Mouse (Mus musculus) ovary, postnatal 36 days (tissue): ENCODE results near the gene Fancc.

Source experiments
- DNase-seq: peaks from one replicate; pipeline ENCODE4 v3.0.0; 2022; ENCODE audit warnings: low spot score, mixed read lengths

Gene Fancc

DNA sequence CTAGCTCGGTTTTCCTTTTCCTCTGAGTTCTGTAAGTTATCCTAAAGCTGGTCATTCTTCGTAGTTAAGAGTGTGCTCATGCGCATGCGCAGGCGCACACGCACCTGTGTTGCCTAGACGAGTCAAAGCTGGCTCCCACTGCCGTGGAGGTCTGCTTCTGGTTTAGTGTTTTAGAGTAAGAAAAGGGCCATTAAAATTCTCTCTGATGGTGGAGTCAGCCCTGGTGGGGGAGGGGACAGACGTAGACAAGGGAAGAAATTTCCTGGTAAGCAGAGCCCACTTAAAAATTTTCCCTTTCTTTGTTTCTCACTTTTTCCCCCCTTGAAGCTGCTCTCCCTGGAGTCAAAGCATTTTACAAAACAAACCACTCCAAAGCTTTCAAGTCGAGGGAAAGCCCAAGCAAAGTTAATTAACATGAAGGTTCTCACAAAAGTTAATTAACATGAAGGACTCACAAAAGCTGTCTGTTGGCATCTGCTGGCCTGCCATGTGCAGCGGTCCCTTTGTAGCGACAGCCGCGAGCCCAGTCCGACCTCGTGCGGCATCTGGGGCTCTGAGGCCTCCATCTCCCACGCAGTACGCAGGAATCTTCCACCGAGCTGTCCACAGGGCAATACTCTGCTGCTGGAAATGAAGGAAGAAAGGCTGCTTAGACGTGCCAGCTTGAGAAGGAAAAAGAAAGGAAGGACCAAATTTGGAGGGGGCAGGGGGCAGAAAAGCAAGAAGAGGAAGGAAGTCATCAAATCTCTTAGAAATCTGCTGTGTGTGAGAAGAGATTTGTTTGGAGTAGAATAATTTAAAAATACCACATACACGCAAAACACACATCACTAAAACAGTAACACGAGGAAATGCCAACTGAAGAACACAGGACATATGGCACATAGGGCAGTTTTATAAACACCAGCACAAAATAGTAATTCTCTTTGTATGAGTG, at the start of gene Fancc:
Gene Fancc, minus strand, starts transcription at position 633 of the 937 bp plus-strand sequence.
- no peak for DNase-seq

DNA sequence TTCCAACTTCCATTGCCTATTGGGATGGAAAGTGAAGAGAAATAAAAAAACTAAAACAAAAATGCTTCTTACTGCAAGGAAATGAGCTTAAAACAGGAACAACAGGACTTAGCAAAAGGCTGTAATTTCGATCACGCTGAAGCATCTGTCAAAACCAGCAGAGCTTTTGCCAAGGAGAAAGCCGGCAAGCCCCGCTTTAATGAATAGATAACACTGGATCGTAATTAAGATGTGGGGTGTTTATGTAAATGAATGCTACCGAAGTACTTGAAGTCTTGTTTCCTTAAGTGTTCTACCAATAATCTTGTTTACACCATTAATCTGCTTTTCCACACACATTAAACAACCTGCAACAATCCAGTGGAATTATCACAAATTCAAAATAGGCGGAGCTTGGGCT, 48.2 kb upstream of the Fancc start:
- no peak for DNase-seq

DNA sequence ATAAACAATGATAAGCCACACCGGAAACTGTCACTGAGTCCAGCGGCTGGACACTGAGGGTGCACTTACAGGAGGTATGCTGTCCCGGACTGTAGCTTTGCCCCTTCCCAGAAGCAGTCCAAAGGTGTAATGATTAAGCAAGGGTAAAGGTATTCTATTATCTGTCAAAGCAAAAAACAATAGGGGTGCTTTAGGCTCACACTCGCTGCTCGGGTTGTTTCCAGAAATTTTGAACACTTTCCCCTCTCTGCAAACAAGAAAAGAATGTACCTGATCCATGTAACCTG, 47.8 kb upstream of the Fancc start:
- DNase-seq, result no peak

DNA sequence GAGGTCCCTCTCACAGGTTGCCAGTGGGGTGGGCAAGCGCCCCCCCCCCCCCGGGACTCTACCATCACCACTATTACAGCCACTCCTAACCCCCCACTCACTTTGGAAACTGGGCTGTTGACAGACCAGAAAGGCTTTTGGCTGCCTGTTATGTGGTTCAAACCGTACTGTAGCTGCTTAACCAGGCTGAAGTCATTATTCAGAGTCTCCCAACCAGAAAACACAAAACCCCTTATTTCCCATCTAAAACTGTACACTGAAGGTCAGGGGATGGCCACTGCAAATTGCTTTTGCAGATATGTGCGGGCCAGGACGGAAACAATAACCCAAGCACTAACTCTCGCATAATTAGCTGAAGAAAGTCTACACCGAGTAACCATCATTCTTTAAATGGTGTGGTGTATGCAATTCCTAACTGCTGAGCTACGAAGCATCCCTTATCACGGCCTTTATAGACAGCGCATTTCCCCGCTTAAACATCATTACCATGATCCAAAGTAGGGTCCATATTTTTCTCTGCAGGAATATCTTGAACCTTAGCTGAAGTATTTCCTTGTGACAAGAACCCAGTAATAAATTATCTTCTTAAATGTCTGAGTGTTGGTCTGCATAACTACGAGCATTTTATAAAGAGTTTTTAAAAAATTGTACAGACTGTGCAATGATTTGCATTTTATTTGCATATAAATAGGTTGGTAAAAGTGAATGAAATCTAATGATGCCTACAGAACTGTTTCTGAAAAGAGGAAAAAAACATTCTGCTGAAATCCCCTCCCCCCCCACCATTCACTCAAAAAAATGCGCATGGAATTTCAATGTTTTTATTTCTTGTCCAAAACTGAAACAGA, 47.3 kb upstream of the Fancc start:
- DNase-seq, result no peak

DNA sequence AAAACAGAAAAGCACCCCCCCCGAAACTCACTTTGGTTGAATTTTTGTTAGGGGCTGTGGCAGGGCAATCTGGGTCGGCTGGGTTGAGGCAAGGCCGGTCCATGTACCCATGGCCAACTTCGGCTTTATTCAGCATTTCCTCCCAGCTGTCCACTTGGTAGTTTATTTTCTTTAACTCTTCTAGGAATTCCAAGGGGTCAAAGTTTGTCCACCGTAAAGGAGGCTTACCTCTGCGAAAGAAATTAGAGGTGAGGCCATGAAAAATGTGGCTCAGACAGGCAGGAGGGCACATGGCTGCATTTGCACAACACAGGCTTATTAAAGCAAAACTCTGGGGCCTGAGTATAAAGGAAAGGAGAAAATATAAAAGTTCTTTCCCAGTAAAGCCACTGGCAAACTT, 46.4 kb upstream of the Fancc start:
- no peak for DNase-seq

DNA sequence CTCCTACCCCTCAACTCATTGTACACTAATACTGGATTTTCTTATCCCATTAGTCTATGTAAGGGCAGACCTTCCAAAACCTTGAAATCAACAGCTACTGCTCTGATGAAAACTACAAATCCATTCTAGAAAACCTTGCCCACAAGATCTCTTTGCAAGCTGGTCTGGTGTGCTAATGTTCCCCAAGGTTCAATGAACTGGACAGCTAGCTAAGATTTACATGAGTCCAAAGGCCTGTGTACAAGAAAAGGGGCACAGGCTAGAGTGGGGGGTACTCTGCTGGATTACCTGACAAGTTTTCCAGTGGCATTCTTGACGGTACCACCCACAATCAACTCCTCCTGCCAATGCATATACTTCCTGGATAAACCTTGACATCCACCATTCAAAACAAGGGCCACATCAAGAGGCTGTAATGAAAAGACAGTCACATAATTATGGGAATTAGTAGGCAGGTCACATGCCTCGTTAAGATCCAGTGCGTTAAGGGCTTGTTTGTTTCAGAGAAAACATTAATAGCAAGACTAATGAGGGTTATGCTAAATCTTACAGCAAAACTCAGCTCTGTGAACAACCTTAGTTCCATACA, 45.8 kb upstream of the Fancc start:
- DNase-seq, result no peak

DNA sequence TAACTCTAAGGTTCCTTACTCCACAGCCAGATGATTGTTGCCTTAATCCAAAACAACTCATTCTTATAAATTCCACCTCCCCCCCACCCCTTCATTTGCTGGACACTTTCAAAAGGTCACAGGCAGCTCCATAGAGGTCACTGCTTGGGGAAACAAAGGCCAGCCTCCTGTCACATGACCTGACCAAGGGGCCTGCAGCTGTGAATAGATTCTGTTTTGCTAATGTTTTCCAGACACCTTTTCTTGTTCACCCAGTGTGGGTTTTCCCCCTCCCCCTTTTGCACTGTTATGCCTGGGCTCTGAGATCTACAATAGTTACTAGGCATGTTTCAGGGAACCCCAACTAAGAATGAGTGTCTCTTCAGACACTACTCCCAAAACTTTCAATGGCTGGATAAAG, 44.4 kb upstream of the Fancc start:
- DNase-seq, result no peak

DNA sequence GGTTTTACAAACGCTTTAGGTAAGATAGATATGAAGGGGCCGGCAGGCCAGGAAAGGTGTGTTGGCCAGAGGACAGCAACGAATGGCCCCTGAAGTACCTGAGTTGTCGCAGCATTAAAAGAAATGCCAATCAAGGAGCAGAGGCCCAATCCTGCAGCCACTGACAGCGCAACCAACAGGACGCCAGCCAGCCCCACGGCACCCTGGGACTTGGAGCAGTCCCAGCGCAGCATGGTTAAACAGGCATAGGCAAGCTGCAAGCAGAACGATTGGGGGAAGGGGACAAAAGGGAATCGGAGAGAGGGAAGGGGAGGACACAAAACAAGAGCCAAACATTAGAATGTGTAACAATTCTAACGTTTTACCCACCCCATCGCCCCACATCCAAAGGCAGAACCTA, 43.5 kb upstream of the Fancc start:
- no peak for DNase-seq

DNA sequence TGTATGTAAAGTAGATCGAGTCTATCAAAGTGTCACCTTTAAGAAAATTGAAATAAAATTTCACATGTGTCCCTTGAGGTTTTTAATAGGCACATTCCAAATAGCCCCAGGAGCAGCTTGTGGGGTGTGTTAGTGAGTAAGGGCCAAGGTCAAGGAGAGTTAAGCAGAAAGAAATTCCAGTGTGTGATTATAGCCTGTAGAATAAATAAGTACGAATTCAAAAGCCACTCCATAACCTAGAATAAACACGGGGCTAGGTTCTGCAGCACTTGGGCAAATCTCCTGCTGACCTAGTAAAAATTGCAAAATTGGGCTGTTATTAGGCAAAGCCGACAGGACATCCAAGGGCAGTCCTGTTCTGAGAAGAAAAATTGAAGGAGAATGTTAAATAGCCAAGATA, 37.9 kb upstream of the Fancc start:
- DNase-seq, result no peak

DNA sequence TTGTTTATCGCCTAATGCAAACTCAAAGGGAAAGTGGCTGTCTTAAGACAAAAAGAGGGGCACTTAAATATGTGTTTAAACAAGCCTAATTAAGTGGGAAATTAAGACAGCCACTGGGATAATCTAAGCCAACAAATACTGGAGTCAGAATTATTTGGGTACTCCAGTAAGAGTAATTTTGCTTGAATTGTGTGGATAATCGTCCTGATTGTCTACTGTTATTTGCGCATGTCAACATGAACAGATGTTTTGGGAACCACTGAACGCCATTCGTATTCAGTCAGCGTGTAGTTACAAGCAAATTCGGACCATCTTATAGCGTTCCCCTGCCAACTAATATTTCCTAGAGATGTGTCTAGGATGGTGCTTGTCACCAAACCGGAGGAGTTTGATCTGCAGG, 33.8 kb upstream of the Fancc start:
- DNase-seq, result no peak

DNA sequence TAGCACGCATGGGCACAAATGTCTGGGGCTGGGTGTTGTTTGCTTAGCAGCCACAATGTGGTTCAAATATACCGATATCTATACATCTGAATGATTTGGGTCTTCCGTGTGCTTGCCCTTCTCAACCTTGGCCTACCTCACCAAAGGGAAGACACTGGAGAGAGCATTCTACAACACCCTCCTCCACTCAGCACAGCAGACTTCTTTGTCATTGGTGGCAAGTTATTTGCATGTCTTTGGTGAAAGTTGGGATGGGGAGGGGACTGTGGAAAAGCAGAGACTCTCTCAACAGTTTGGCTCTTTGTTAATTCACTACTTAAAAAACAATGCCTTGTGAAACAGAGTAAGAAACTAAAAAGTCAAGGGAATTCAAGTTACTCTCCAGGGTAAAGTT, 33.3 kb upstream of the Fancc start:
- DNase-seq, result no peak

DNA sequence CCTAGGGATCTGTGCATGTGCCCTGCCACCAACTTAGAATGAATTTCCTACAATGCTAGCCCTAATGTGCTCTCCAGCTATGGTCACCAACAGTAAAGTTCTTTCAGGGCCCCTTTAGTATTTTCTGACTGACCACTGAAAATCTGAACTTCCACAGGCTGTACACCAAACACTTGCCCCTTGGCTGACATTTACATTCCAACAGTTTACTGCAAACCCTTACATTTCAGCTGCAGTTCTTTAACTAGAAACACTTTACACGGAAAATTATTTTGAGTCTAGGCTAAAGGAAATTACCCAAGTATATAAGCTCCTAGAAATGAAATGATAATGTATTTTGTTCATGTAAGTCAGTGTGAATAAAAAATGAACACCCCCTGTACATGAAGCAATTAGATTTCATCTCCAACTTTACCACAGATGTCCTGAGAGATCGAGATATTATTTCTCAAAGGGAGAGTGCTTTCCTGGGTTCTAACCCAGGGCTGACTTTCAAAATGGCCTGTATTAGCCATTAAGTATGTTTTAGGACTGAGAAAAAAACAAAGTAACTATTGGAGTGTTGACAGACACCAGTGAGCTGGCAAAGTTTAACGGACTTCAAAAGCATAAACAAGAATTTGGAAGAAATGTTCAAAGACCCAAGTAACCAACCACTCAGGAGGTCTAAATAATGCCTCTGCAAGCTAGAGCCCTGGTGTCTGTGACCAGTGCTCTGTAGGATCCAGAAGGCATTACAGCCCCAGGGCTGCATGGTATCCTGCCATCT, 32.7 kb upstream of the Fancc start:
- no peak for DNase-seq

DNA sequence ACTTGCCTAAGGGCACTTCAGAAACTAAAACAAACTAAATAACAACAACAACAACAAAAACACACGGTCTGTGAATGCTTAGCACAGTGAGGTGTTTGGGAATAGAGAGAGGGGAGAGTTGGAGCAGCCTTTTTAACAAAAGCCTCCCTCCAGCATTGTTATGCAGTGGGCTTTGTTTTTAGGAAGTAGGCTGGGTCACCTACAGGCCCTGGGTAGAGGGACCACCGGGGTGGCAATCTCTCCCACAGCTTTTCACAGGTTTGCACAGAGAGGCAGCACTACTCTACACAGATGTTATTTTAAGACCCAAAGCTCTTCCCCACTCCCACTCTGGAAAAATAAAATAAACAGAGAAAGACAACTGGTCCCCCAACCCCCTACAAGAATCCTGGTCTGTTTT, 31.8 kb upstream of the Fancc start:
- DNase-seq, result no peak

DNA sequence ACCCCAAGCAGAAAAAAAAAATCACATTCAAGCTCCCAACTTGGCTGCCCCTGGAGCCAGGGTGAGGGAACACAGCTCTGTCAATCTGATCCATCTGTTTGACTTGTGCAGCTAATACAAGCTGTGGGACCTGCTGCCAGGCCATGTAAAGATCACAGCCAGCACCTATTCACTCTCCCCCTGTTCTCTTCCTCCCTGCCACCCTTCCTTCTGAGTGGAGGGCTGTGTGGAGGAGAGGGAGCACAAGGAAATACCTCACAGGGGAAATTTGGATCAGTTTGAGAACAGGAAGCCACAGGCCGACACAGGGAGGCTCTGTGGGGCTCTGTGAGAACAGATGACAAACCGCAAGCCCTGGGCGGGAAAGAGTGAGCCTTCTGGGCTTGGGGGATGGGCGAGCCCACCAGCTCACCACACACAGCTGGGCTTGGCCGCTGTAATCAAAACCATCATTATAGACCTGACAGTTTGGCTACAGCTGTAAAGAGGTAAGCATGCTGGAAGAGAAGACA, 31.1 kb upstream of the Fancc start:
- DNase-seq, result no peak

DNA sequence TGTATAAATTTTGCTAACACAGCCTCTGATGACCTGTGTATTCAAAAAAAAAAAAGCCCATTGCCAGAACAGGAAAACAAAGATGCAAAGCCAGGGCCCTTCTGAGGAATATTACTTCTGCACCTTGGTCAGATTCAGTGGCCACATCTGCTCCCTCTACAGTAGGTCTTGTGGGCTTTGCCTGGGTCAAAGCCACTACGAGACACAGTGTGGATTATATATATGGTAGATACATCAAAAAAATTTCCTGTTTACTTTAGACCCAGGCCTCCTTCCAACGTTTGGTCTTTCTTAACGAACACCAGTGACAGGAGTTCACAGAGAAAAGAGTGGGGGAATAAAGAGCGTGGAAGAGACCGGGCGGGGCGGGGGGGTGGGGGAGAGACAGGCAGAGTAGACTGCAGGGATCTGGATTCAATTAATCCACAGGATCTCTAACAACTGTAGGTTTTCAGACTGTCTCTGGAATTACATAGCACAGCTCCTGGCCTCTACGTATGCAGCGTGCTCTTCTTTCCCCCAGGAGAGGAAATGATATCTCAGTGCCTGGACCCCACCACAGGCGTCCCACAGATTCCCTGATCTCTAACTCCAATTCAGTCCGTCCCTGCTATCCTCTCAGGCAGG, 28.6 kb upstream of the Fancc start:
- no peak for DNase-seq

DNA sequence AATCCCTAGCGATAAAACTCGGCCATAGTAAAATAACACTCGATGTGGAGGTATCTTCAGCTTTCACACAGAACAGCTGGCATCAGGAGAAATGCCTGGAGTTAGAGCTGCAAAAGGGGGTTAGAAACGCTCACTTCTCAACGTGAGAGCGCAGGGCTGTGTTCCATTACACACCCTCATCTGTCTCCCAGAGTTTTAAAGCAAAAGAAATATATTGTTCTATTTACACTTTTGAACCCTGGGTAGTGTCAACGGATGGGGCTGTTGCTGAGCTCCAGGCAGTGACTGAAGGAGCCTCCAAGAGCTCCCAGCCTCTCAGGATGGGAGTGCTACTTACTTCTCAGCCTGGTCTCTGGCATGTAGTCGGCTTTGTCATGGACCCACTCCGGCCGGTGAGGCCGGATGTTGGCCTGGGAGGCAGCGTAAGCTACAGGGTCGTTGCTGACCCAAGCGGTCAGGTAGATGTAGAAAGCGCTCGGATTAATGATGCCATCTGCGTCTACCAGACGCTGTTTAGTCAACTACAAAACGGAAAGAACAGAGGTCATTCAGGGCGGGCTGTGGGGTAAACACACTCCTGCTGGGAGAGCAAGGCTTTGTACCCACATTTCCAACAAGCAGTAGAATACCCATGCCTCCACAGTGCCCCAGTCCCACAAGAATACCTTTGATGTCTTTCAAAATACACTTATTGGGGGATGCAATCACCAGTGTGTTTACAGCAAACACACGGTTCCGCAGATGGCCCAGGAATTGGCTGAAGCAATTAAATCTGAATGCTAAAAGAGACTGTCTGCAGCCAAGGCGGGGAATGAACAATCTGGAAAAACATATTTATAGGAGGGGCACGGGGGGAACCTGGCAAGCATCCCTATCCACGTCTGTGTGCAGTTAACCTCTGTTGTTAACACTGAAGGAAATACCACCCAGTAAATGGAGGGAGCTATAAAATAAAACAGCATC, 27.8 kb upstream of the Fancc start:
- no peak for DNase-seq

DNA sequence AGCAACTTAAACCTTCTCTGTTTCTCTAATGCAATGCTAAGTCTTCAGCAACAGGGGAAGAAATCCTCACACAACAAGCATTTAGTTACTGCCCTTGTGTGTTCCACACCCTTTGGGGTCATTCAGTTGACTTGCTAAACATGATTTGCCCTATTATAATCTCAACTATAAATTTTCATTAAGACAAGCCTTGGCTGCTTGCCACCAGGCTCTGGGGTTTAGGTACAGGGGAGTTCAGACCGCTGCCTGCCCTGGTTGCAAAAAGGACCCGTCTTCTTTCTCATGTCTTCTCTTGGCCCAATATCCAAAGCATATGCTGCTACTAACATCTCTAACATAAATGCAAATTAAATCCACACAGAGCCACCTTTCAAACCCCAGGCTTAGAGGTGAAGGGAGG, 27.0 kb upstream of the Fancc start:
- no peak for DNase-seq

DNA sequence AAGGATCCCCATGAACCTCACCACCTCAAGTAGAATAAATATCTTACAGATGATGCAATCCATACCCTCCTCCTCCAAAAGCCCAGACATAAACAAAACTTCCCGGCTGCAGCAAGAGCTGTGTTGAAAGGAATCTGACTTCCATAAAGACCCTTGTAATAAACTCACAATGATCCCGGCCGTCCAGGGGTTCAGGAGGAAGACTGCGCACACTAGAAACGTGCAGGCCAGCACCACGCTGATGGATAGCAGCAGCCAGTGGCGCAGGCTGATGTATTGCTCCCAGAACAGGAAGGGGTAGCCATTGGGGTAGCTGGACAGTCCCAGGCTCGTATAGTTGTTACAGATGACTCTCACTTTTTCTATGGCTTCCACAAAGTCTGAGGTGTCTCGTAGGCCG, 25.8 kb upstream of the Fancc start:
- DNase-seq, result no peak

DNA sequence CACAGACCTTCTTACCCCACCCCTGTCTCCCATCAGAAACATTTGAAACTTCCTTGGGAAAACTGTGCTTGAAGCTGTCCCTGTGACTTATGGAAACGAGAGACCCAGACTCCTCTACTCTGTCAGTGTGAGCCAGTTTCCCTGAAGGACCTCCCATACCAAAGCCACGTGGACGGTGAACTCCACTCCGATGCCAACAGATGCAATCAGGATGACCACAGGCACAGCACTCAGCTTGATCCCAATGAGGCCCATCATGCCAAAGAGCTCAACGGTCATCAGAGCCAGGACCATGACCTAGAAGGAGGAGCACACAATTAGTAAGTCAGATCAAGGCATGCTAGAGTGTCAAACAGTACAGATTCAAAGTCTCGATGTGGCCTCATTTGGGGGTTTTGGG, 23.0 kb upstream of the Fancc start:
- DNase-seq, result no peak

DNA sequence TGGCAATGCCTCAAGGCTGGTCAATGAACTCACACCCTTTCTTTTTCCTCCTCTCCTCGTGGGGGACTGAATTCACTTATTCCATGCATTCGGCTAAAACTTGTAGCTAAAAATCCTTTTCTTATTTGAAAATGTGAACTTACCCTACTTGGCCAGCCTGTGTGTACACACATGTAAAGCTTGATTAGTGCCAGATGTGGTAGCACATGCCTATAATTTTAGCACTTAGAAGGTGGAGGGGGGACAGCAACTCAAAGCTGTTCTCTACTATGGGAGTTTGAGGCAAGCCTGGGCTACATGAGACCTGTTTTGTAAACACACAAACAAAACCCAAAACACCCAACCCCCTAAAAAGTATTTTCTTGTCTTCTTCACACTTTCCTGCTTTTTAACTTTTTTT, 19.5 kb upstream of the Fancc start:
- no peak for DNase-seq
